Mouse (Mus musculus) retina, postnatal 1 day (tissue): ENCODE results near the gene H2-Oa.

ENCODE experiments used
- DNase-seq: peaks from one replicate; pipeline ENCODE4 v3.0.0-alpha.2; 2012

H2-Oa gene

DNA sequence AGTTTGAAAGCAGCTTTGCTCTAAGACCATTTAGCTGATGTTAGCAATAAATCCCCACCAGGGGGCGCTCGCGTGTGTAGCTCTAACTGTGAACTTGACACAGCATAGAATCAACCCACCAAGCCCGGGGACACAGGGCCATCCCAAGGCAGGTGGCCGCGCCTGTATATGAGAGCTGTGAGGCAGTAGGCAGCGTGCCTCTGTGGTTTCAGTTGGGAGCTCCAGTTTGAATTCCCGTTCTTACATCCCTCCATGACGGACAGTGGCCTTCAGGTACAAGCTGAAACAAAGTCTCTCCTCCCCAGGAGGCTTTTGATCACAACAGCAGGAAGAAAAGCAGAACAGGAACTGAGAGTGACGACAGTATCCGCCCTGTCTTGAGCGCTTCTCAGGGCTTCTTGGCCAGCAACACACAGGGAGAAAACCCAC, 9.5 kb downstream of the H2-Oa start:
- peak; percentile 95 for DNase-seq

DNA sequence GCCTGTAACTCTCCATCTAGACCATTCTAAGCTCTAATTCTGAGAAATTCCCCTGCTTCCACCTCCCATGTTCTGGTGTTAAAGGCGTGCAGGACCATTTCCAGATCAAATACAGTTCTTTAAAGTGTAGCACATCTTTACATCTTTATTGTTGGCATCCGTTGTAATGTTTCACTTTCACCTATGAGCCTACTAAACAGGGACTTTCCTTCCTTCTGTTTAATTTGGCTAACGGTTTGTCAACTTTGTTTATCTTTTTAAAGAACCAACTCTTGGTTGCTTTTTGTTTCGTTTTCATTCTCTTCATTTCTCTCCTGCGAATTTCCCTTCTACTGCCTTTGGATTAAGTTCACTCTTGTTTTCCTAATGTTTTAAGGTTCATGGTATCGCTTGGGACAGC, 10.7 kb downstream of the H2-Oa start:
- no peak for DNase-seq

- no peak for DNase-seq
Measured at GRCm38 (mm10) chr17:34104804-34105203, 12.7 kb downstream of the H2-Oa start.

DNA sequence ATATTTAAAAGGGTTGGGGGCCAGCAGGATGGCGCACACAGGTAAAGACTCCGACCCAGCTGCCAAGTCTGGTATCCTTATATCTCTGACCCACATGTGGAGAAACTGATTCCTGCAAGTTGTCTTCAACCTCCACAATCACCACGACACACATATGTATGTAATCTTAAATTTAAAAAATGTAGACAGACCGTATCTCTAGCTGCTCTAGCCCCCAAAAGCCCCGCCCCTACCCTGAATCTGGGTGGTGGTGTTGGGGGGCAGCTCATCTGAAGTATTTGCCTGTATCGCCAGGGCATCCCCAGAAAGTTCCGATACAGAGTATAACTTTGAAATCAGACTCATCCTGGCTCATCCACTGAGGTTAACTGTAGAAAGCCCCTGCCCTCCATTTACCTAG, 14.4 kb downstream of the H2-Oa start:
- no peak for DNase-seq

DNA sequence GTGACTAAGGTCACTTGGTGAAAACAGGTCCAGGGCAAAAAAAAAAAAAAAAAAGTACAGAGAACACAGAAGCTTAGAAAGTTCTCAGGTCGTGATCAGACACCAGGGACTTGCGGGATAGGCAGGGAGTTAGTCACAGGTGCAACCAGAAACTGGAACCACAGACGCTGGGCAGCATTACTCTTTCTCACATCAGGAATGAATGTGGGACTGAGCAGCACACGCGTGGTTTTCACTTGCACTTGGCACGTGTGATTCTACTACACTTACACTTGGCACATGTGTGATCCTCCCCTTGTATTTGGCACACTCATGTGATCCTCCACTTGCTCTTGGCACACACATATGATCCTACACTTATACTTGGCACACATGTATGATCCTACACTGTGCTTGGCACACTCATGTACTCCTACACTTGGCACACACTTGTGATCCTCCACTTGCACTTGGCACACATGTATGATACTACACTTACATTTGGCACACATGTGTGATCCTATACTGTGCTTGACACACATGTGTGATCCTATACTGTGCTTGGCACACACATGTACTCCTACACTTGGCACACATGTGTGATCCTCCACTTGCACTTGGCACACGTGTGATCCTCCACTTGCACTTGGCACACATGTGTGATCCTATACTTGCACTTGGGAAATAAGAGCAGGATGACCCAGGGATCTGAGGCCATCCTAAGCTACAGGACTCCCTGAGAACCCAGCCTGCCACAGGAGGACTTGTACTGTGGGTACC, 15.1 kb downstream of the H2-Oa start:
- no peak for DNase-seq

GRCm38 (mm10) chr17:34108460-34108859, 16.3 kb downstream of the H2-Oa start:
- DNase-seq, result no peak

DNA sequence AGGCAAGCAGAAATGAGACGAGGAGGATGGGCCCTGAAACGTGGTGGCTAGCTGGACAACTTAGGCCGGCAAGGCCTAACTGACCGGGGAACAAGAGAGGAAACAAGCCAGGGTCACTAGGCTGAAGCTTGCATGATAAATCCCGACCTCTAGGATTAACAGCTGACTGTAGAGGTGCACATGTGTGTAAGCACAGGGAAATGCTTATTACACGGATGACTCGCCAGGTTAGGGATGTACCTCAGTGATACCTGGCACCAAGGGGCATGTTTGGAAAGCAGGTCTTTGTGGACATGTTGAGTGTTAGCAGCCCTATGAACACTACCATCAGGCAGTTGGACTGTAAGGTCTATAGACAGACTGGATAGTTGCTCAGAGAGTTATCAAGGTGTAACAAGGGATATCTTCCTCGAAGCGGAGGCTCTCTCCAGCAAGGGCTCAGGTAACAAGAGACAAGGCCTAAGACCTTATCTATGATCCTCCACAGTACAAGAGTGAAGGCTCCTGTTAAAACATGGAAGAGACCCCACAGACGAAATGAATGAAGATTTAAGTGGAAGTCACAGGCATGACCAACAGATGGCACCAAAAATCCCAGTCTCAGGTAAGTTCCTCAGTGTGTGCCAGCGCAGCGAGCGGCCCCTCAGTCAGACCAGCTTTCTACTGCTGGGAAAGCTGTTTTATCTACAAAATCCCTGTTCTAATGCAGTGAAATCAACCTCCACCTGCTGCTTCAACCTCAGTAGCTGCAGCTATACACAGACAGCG, 17.1 kb downstream of the H2-Oa start:
- DNase-seq, result no peak

- DNase-seq, result peak; percentile 45
Measured at GRCm38 (mm10) chr17:34109806-34110195, 17.7 kb downstream of the H2-Oa start.

DNA sequence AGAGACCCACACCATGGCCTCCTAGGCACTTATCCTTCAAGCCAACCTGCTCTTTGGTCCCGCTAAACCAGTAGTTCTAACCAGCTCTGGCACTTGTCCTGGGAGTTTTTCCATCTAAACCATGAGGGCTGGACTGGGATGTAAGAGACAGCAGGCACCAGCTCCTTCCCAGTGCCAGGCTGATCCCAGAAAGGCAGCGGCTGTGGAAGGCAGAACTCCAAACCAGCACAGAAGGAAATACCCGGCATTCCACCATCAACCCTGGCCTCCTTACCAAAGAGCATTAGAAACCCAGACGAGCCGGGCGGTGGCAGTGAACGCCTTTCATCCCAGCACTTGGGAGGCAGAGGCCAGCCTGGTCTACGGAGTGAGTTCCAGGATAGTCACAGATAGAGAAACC, 18.2 kb downstream of the H2-Oa start:
- no peak for DNase-seq

DNA sequence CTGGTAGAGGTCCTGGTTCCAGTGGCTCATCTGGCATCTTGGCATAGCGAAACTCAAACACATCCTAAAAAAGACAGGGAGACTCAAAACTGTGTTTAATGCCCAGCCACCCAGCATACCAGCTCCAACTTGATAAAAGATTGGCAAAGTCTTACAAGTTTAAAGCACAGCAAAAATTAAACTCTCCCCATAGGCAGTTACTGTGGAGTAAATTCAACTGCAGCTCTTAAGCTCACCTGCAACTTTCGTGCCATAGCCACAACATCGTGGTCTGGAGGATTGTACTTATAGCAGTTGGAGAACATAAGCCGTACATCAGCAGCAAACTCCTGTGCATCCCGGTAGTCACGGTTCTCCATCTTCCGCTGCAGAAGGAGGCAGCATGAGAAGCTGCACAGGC, 22.0 kb downstream of the H2-Oa start:
- DNase-seq, result no peak

DNA sequence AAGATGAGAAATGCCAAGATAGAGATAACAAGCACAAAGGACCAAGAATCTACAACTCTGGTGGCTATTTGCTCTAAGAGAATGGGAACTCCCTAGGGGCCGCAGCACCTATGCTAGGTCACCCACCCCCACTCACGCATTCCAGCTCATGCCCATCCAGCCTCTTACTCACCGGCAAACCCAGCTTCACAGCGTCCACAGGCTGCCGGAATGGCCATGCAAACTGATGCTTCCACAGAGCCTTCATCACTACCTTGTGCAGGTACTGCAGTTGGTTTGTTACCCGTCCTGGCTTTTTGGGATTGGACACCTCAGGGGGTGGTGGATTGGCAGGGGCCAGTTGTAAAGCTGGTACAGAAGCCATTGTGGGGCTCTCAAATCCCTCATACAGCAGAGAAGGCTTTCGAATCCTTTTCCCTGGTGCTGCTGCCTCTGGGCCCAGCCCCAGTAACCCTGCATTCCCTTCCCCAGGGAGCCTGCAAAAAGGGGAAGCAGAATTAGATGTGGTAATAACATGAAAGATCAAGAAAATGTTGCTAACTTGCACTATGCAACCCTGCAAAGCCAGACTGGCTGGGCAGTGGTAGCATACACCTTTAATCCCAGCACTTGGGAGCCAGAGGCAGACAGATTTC, 24.7 kb downstream of the H2-Oa start:
- DNase-seq, result no peak

- DNase-seq, result no peak
Measured at GRCm38 (mm10) chr17:34117421-34118112, 25.4 kb downstream of the H2-Oa start.

DNA sequence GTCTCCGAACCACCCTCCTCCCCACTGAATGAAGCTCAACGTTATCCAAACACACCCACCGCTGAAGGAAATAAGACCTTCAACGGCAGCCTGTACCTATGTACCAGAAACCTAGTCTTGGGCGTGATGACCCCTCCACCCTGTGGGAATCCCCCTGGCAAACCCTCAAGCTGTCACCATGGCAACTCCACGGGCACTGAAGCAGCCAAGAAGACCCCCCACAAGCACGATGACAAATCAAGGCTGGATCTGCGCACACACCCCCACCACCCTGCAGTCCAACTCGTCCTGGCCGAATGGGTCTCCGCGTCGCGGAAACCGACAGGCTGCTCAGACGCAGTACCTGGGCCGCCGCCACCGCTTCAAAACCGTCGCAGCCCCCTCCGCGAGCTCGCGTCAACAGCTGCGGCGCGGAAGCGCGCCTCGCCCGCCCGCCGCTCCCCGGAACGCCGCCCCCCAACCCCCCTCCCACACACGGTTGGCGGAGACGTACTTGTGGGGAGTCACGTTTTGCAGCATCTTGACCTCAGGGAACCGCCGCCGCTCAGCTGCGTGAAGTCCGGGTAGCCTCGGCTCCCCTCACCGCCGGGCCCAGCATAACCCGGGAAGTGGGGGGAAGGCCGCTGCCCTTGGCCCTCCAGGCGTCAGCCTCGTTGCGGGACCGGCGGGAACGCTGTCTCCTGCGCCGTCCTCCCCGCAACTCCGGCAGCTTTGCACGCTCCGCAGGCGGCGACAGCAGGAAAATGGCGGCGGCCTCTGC, 26.2 kb downstream of the H2-Oa start:
- peak; percentile 70 for DNase-seq

- no peak for DNase-seq
Measured at GRCm38 (mm10) chr17:34118873-34119248, 26.7 kb downstream of the H2-Oa start.

GRCm38 (mm10) chr17:34119249-34120179, 27.4 kb downstream of the H2-Oa start, which contains the start of gene H2-DMa:
H2-DMa (plus strand) TSS chr17:34119541.
- DNase-seq, result peak; percentile 99

GRCm38 (mm10) chr17:34120180-34120723, 28.1 kb downstream of the H2-Oa start:
- peak; percentile 90 for DNase-seq

- DNase-seq, result peak; percentile 82
Measured at GRCm38 (mm10) chr17:34120814-34121171, 28.7 kb downstream of the H2-Oa start.

- peak; percentile 87 for DNase-seq
Measured at GRCm38 (mm10) chr17:34121172-34121878, 29.2 kb downstream of the H2-Oa start.

DNA sequence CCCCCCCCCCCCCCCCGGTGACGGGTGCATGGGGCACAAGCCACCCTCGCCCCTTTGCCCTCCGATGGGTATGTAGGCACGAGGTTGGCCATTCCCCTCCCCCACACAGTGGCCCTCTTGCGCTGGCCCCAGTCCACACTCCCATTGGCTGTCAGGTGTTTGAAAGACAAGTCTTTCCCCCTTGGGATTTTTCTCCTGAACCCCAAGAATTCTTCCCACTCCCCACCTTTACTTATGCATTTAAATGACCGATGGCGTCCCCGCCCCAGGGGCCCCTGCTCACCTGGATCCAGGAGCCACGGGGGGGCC, 29.7 kb downstream of the H2-Oa start:
- peak; percentile 82 for DNase-seq

DNA sequence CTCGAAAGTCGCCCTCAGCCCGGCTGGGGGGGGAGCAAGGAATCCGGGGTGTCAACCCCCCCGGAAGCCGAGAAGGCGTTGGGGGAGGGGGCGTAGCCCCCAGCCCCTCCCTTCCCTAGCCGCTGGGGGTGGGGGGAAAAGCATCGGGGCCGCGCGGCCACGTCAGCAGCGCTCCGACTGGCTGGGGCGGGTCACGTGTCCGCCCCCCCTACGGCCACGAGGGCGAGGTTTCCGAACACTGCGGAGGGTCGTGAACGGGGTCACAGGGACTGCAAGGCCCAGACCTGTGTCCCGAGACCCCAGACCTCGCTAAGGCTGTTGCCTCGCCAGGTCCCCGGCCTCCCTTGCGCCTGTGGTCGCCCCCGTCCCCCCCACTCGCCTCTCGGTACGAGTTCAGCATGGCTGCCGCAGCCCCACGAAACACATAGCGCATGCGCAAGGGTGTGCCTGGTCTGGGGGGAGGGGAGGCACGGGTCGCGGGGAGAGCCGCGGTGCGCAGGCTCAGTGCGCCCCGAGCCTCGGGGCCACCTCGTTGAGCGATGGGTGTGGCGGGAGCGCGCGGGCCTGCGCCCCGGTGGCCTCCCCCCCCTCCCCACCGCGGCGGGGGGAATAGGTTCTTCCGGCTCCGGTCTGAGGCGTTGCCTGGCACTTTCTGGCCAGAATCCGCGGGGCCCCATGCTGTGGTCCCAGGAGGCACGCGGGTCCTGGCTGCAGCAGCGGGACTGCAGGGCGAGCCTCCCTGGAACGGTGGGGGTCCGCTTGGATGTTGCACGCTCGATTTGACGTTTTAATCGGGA, 30.2 kb downstream of the H2-Oa start, which contains the start of gene Brd2:
Brd2 (minus strand) TSS at position 447 of the 797 bp plus-strand sequence.
- peak; percentile 97 for DNase-seq
